Mouse (Mus musculus) limb, embryonic 15.5 days (tissue): ENCODE data around the gene Ftsj1. TPM values are rescaled to one million over a fixed set of nuclear protein-coding genes. Genes with fewer than 3 reads are reported as not detected.

Experiments used
- ATAC-seq: fragments of 200-750 bp; cut with Nextera tagmentation; 2 replicates; pipeline ENCODE4 v1.8.0; 2017; ENCODE audit warnings: low read depth, moderate TSS enrichment; ENCODE audit not compliant: insufficient number of reproducible peaks, low FRiP score, low TSS enrichment
- H3K27ac ChIP-seq: fragments of 300-500 bp; sonication (generic); 2 replicates; pipeline ENCODE4 v1.5.1; 2015; ENCODE audit warnings: moderate library complexity, mild to moderate bottlenecking, inconsistent platforms
- H3K27me3 ChIP-seq: fragments of 300-500 bp; sonication (generic); 2 replicates; pipeline ENCODE4 v1.6.1; 2015; ENCODE audit warnings: inconsistent platforms
- H3K36me3 ChIP-seq: fragments of 300-500 bp; sonication (generic); 2 replicates; pipeline ENCODE4 v1.6.1; 2015; ENCODE audit warnings: inconsistent platforms
- H3K4me1 ChIP-seq: fragments of 300-500 bp; sonication (generic); 2 replicates; pipeline ENCODE4 v1.6.1; 2015; ENCODE audit warnings: inconsistent platforms
- H3K4me2 ChIP-seq: fragments of 300-500 bp; sonication (generic); 2 replicates; pipeline ENCODE4 v1.6.1; 2015; ENCODE audit warnings: mild to moderate bottlenecking, inconsistent platforms
- H3K4me3 ChIP-seq: fragments of 300-500 bp; sonication (generic); 2 replicates; pipeline ENCODE4 v1.5.1; 2015; ENCODE audit warnings: mild to moderate bottlenecking, inconsistent platforms
- H3K9ac ChIP-seq: fragments of 300-500 bp; sonication (generic); 2 replicates; pipeline ENCODE4 v1.6.1; 2015; ENCODE audit warnings: inconsistent platforms
- H3K9me3 ChIP-seq: fragments of 300-500 bp; sonication (generic); 2 replicates; pipeline ENCODE4 v1.6.1; 2016; ENCODE audit warnings: inconsistent platforms
- WGBS: fragments of 180-500 bp; shearing (Covaris S2); methylation state at CpG from one replicate; pipeline ENCODE4 v1.1.7; 2015; 5-methylcytosine and 5-hydroxymethylcytosine counted together
- polyA plus RNA-seq: library from polyadenylated mRNA; unstranded; fragments of >200 nt; fragmentation: Nextera tagmentation; extraction: Ambion mirVana; gene quantifications from 2 replicates; pipeline ENCODE4 v1.2.1, GENCODE M21; 2015

Gene Ftsj1
- polyA plus RNA-seq, 1 experiment from 2014 or later = 40.4 TPM

- Histone ChIP-seq H3K9me3 (no peaks in the 10 kb centered on the region), H3K27ac (no peak overlapping the region), H3K4me2 (no peak overlapping the region), H3K27me3 (no peaks in the 10 kb centered on the region), H3K36me3 (0 out of 2 replicates have a peak, but pooled peaks cover 3% of the 10 kb centered on the region), H3K4me3 (no peak overlapping the region), H3K9ac (no peak overlapping the region), H3K4me1 (0 out of 2 replicates have a peak, but pooled peaks cover 3% of the 10 kb centered on the region)
- 87% methylated on average over 8 of the region's 8 CpGs for WGBS
- no peak for ATAC-seq
These were observed 3.6 kb downstream of the Ftsj1 start for GRCm38 (mm10) chrX:8248542-8249120.

GRCm38 (mm10) chrX:8247680-8248079, 4.5 kb downstream of the Ftsj1 start:
- no peak for ATAC-seq
- H3K36me3 ChIP-seq = 0 out of 2 replicates have a peak, but pooled peaks cover 7% of the 10 kb centered on the region
- no peaks in the 10 kb centered on the region for H3K9me3 ChIP-seq
- no peaks in the 10 kb centered on the region for H3K27me3 ChIP-seq
- WGBS = 72% methylated on average over 2 of the region's 2 CpGs
- no peak overlapping the region for H3K9ac ChIP-seq
- H3K4me2 ChIP-seq = no peak overlapping the region
- H3K27ac ChIP-seq = no peak overlapping the region
- H3K4me1 ChIP-seq = 0 out of 2 replicates have a peak, but pooled peaks cover 3% of the 10 kb centered on the region
- H3K4me3 ChIP-seq = no peak overlapping the region

DNA sequence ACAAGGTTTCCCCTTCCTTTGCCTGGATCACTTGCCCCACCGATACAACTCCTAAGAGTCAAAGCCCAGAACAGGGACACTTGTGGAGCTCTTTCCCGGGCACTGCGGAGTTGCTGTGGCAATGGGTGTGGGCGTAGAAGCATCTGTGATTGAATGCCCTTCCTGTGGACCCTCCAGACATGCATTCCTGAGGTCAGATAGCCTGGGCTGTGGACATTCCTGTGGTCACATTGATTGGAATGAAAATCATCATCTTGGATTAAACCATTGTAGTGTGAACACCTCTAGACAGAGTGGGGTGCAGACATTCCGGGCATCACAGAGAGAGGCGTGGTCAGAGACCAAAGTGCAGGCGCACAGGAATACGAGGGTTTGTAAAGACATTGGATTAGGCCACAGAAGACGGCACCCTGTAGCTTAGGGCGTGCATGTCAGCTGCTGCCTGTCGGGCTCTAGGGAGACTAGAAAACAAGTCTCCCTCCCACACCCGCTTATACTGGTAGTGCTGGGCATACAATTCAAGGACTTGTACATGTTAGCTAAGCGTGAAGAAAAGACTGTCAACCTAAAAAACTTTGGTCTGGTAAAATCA, 13.3 kb downstream of the Ftsj1 start:
- Histone ChIP-seq H3K4me2 (no peak overlapping the region), H3K4me1 (no peaks in the 10 kb centered on the region), H3K4me3 (no peak overlapping the region), H3K36me3 (0 out of 2 replicates have a peak, but pooled peaks cover 4% of the 10 kb centered on the region), H3K27me3 (no peaks in the 10 kb centered on the region), H3K9ac (no peak overlapping the region), H3K27ac (no peak overlapping the region), H3K9me3 (no peaks in the 10 kb centered on the region)
- ATAC-seq = no peak
- 78% methylated on average over 13 of the region's 13 CpGs for WGBS

GRCm38 (mm10) chrX:8236704-8237103, 15.5 kb downstream of the Ftsj1 start:
- Histone ChIP-seq H3K4me3 (no peak overlapping the region), H3K27me3 (no peaks in the 10 kb centered on the region), H3K4me2 (no peak overlapping the region), H3K9ac (no peak overlapping the region), H3K4me1 (no peaks in the 10 kb centered on the region), H3K9me3 (no peaks in the 10 kb centered on the region), H3K27ac (no peak overlapping the region), H3K36me3 (no peaks in the 10 kb centered on the region)
- ATAC-seq = no peak
- 66% methylated on average over 2 of the region's 2 CpGs for WGBS

- no peaks in the 10 kb centered on the region for H3K36me3 ChIP-seq
- no peaks in the 10 kb centered on the region for H3K27me3 ChIP-seq
- H3K9me3 ChIP-seq = no peaks in the 10 kb centered on the region
- H3K4me1 ChIP-seq = no peaks in the 10 kb centered on the region
- no peak overlapping the region for H3K9ac ChIP-seq
- no peak overlapping the region for H3K27ac ChIP-seq
- H3K4me3 ChIP-seq = no peak overlapping the region
- 72% methylated on average over 3 of the region's 3 CpGs for WGBS
- ATAC-seq = no peak
- no peak overlapping the region for H3K4me2 ChIP-seq
These were observed 18.6 kb downstream of the Ftsj1 start for GRCm38 (mm10) chrX:8233602-8234001.

- Histone ChIP-seq H3K4me3 (no peak overlapping the region), H3K4me2 (no peak overlapping the region), H3K27ac (no peak overlapping the region), H3K9me3 (no peaks in the 10 kb centered on the region), H3K27me3 (no peaks in the 10 kb centered on the region), H3K9ac (no peak overlapping the region), H3K36me3 (no peaks in the 10 kb centered on the region), H3K4me1 (no peaks in the 10 kb centered on the region)
- ATAC-seq = no peak
- WGBS = 76% methylated on average over 4 of the region's 4 CpGs
These were observed 21.9 kb downstream of the Ftsj1 start for GRCm38 (mm10) chrX:8230272-8230671.

DNA sequence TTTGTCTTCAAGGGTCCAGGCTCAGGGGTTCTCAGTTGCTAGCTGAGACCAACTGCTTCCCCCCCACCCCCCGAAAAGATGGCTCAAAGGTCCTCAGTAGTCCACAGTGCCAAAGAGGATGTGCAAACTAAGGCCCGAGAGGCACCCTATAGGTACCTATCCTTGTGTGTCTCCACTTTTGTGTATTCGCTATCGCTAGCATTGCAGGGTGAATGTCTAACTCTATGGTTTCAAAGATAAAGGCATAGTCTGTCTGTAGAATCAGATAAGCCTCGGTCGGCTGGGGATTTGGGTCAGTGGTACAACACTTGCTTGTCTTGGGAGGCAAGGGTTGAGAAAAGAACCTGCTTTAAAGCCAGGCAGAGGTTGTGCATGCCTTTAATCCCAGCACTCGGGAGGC, 28.7 kb downstream of the Ftsj1 start:
- H3K4me2 ChIP-seq = no peak overlapping the region
- no peak overlapping the region for H3K4me3 ChIP-seq
- no peak overlapping the region for H3K27ac ChIP-seq
- no peaks in the 10 kb centered on the region for H3K36me3 ChIP-seq
- no peak for ATAC-seq
- H3K9ac ChIP-seq = no peak overlapping the region
- WGBS = 85% methylated on average over 7 of the region's 7 CpGs
- H3K9me3 ChIP-seq = no peaks in the 10 kb centered on the region
- H3K4me1 ChIP-seq = no peaks in the 10 kb centered on the region
- H3K27me3 ChIP-seq = no peaks in the 10 kb centered on the region

GRCm38 (mm10) chrX:8222678-8223421, 29.4 kb downstream of the Ftsj1 start:
- 55% methylated on average over 7 of the region's 7 CpGs for WGBS

GRCm38 (mm10) chrX:8222296-8222677, 29.9 kb downstream of the Ftsj1 start:
- Histone ChIP-seq H3K9ac (no peak overlapping the region), H3K27ac (no peak overlapping the region), H3K4me2 (no peak overlapping the region), H3K4me1 (no peaks in the 10 kb centered on the region), H3K9me3 (no peaks in the 10 kb centered on the region), H3K27me3 (no peaks in the 10 kb centered on the region), H3K4me3 (no peak overlapping the region), H3K36me3 (no peaks in the 10 kb centered on the region)
- 66% methylated on average over 3 of the region's 3 CpGs for WGBS
- ATAC-seq = no peak

More at GRCm38 (mm10) chrX:8222678-8223421, 29.4 kb downstream of the Ftsj1 start:
- Histone ChIP-seq H3K27ac (no peak overlapping the region), H3K4me3 (no peak overlapping the region), H3K36me3 (no peaks in the 10 kb centered on the region), H3K27me3 (no peaks in the 10 kb centered on the region), H3K9me3 (no peaks in the 10 kb centered on the region), H3K4me1 (no peaks in the 10 kb centered on the region), H3K4me2 (no peak overlapping the region), H3K9ac (no peak overlapping the region)
- no peak for ATAC-seq

DNA sequence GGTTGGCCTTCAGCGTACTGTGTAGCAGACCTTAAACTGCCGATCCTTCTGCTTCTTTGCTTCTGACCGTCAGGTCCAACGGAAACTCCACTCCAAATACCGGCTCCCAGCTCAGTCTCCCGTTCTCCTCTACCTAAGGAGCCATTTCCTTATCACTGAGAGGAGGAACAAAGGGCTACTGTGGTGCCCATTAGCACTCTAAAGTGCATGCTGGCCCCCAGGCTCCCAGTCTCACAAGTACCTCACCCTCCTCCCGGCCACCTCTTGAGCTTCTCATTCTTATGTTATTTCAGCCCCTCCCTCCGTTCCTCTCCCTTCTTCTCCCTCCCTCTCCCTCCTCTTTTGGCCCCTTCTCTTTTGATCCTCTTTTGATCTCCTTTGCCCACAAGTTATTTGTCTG, 32.6 kb downstream of the Ftsj1 start:
- no peaks in the 10 kb centered on the region for H3K27me3 ChIP-seq
- no peak overlapping the region for H3K4me3 ChIP-seq
- H3K4me2 ChIP-seq = no peak overlapping the region
- H3K36me3 ChIP-seq = no peaks in the 10 kb centered on the region
- H3K9ac ChIP-seq = no peak overlapping the region
- no peak for ATAC-seq
- H3K9me3 ChIP-seq = no peaks in the 10 kb centered on the region
- no peak overlapping the region for H3K27ac ChIP-seq
- H3K4me1 ChIP-seq = no peaks in the 10 kb centered on the region
- WGBS = 32% methylated on average over 8 of the region's 8 CpGs

DNA sequence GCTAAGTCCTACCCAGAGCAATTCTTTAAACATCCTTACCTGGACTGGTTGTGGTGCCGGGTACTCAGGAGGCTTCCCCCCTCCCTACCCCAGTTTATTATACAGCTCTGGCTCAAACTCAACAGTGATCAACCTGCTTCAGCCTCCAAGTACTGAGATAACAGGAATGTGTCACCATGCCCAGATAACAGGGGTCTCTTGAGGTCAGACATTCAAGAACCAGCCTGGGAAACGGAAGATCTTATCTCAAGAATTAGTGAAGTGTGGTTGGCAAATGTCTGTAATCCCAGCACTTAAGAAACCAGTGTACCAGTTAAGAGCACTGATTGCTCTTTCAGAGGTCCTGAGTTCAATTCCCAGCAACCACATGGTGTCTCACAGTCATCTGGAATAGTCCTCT, 34.1 kb downstream of the Ftsj1 start:
- Histone ChIP-seq H3K9me3 (no peaks in the 10 kb centered on the region), H3K36me3 (no peaks in the 10 kb centered on the region), H3K4me3 (no peak overlapping the region), H3K4me2 (no peak overlapping the region), H3K9ac (no peak overlapping the region), H3K27me3 (no peaks in the 10 kb centered on the region), H3K4me1 (no peaks in the 10 kb centered on the region), H3K27ac (no peak overlapping the region)
- WGBS = 60% methylated on average over 2 of the region's 2 CpGs
- ATAC-seq = no peak

DNA sequence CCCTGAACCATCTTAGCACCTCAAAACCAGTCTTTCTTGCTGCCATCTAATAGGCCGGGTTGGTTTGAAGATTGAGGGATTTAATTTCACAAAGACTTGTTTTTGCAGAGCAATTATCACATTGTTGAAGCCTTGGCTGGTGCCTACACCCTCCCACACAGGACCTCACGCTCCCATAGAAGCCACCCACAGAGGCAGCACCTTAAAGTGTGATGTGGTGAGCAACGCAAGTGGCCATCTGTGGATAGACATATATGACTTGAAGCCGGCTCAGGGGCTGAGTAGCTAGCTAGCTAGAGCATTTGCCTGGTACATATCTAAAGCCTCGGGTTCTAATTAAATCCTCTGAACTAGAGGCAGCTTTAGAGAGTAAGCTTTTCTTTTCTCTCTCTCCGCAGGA, 34.8 kb downstream of the Ftsj1 start:
- H3K36me3 ChIP-seq = no peaks in the 10 kb centered on the region
- H3K4me1 ChIP-seq = no peaks in the 10 kb centered on the region
- no peaks in the 10 kb centered on the region for H3K27me3 ChIP-seq
- no peak overlapping the region for H3K27ac ChIP-seq
- no peaks in the 10 kb centered on the region for H3K9me3 ChIP-seq
- no peak overlapping the region for H3K4me2 ChIP-seq
- H3K9ac ChIP-seq = no peak overlapping the region
- no peak for ATAC-seq
- H3K4me3 ChIP-seq = no peak overlapping the region
- WGBS = 38% methylated on average over 6 of the region's 6 CpGs
